Mouse (Mus musculus) cerebellum, adult (tissue): ENCODE measurements around the gene Fchsd2.

Experiments used
- ATAC-seq: cut with Nextera tagmentation; 2 replicates; pipeline ENCODE4 v1.9.2; 2017; ENCODE audit warnings: mild to moderate bottlenecking, moderate library complexity, mixed read lengths; ENCODE audit not compliant: insufficient number of reproducible peaks, low FRiP score, low TSS enrichment

The Fchsd2 gene

GRCm38 (mm10) chr7:101170482-101170881 is 77.8 kb downstream of the Fchsd2 start:
- no peak for ATAC-seq

- no peak for ATAC-seq
These were observed 78.3 kb downstream of the Fchsd2 start for GRCm38 (mm10) chr7:101171002-101171401.

GRCm38 (mm10) chr7:101173331-101173730 is 80.7 kb downstream of the Fchsd2 start:
- no peak for ATAC-seq

GRCm38 (mm10) chr7:101178751-101179150 is 86.1 kb downstream of the Fchsd2 start:
- ATAC-seq = no peak

GRCm38 (mm10) chr7:101191326-101191969 is 98.8 kb downstream of the Fchsd2 start:
- no peak for ATAC-seq

- ATAC-seq = no peak
These were observed 118.2 kb downstream of the Fchsd2 start for GRCm38 (mm10) chr7:101210826-101211225.

GRCm38 (mm10) chr7:101213515-101214263 is 121.0 kb downstream of the Fchsd2 start:
- no peak for ATAC-seq

GRCm38 (mm10) chr7:101216724-101217123 is 124.1 kb downstream of the Fchsd2 start:
- no peak for ATAC-seq

GRCm38 (mm10) chr7:101223501-101223900 is 130.8 kb downstream of the Fchsd2 start:
- no peak for ATAC-seq

- no peak for ATAC-seq
These were observed 136.7 kb downstream of the Fchsd2 start for GRCm38 (mm10) chr7:101229336-101229735.

- ATAC-seq = no peak
These were observed 138.8 kb downstream of the Fchsd2 start for GRCm38 (mm10) chr7:101231458-101231857.

GRCm38 (mm10) chr7:101232716-101233115 is 140.1 kb downstream of the Fchsd2 start:
- ATAC-seq = no peak

GRCm38 (mm10) chr7:101236712-101237473 is 144.2 kb downstream of the Fchsd2 start:
- ATAC-seq = no peak

- no peak for ATAC-seq
These were observed 156.1 kb downstream of the Fchsd2 start for GRCm38 (mm10) chr7:101248760-101249159.

- ATAC-seq = no peak
These were observed 156.5 kb downstream of the Fchsd2 start for GRCm38 (mm10) chr7:101249173-101249572.

- ATAC-seq = no peak
These were observed 160.4 kb downstream of the Fchsd2 start for GRCm38 (mm10) chr7:101253071-101253470.

- no peak for ATAC-seq
These were observed 165.8 kb downstream of the Fchsd2 start for GRCm38 (mm10) chr7:101258482-101258881.

- no peak for ATAC-seq
These were observed 169.4 kb downstream of the Fchsd2 start for GRCm38 (mm10) chr7:101261941-101262546.

GRCm38 (mm10) chr7:101263511-101263910 is 170.8 kb downstream of the Fchsd2 start:
- no peak for ATAC-seq

- ATAC-seq = no peak
These were observed 175.0 kb downstream of the Fchsd2 start for GRCm38 (mm10) chr7:101267457-101268259.
